Mouse (Mus musculus): ENCODE data around the gene Jmjd6.

DNA sequence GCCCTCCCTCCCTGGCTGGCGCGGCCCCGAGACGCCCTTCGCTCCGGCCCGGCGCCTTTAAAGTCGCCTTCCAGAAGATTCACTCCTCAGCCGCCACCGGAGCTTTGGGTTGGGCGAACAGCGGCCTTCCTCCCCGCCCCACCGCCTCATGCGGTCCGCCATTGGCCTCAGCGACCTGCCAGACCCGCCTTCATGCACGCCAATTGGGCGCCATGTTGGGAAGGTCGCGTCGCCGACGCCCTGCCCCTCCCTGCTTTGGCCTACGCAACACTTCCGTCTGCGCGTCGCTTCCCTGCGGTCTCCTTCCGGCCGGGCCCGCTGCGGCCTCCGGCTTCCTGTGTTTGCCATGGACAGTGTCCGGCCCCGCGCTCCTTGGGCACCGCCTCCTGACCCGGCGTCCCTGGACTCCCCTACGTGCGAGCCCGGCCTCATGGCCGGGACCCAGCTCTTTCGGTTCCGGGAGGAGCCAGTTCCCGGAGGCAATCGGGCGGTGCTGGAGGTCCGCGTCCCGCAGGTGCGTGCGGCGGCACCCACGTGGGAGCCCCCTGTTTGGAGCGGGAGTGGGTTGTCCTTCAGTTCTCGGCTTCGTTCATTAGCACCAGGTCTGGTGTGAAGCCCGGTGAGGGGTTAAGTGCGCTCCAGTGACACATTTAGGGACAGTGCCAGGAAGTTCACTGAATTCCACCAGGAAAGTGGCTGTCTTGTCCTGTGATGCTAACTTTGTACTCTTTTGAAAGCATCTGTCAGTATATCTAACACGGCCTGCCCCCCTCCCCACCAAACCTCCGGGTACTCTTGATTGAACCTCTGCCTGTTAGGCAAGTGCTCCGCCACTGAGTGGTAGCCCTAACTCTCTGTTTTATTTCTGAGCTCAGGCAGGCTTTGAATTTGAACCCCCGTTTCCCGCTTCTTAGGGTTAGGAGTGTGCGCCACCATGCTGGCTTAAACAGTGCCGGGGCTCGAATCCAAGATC lies at the start of gene Jmjd6, which contains the start of gene Mettl23:
- peak; percentile 19; the same call in 1 of the 2 replicates for TF ChIP-seq CTCF (IDR thresholded peaks at IDR 0.05; ENCODE audit: low read depth)
- no peak for TF ChIP-seq EP300 (IDR thresholded peaks at IDR 0.05; ENCODE audit: low read depth)
